Mouse (Mus musculus) midbrain, postnatal 0 days (tissue): ENCODE data around the gene Oca2. TPM values are rescaled to one million over a fixed set of nuclear protein-coding genes. Genes with fewer than 3 reads are reported as not detected.

Experiments used
- ATAC-seq: fragments of 200-750 bp; cut with Nextera tagmentation; 2 replicates; pipeline ENCODE4 v1.8.0; 2017; ENCODE audit warnings: moderate number of reproducible peaks, mild to moderate bottlenecking, moderate TSS enrichment, moderate library complexity; ENCODE audit not compliant: low FRiP score
- DNase-seq: peaks from one replicate; pipeline ENCODE4 v3.0.0-alpha.2; 2015; ENCODE audit warnings: low spot score
- H3K27ac ChIP-seq: fragments of 300-500 bp; sonication (generic); 2 replicates; pipeline ENCODE4 v1.5.1; 2014; ENCODE audit warnings: low read depth, mild to moderate bottlenecking, low read length, mixed read lengths
- H3K27me3 ChIP-seq: fragments of 300-500 bp; sonication (generic); 2 replicates; pipeline ENCODE4 v1.6.1; 2014; ENCODE audit warnings: low read length, control low read depth, mixed read lengths; ENCODE audit not compliant: insufficient read depth
- H3K36me3 ChIP-seq: fragments of 300-500 bp; sonication (generic); 2 replicates; pipeline ENCODE4 v1.6.1; 2014; ENCODE audit warnings: low read length, control low read depth, mixed read lengths; ENCODE audit not compliant: insufficient read depth
- H3K4me1 ChIP-seq: fragments of 300-500 bp; sonication (generic); 2 replicates; pipeline ENCODE4 v1.6.1; 2014; ENCODE audit warnings: mild to moderate bottlenecking, control low read depth, antibody characterized with exemption, low read length, mixed read lengths; ENCODE audit not compliant: insufficient read depth
- H3K4me2 ChIP-seq: fragments of 300-500 bp; sonication (generic); 2 replicates; pipeline ENCODE4 v1.6.1; 2014; ENCODE audit warnings: low read depth, mild to moderate bottlenecking, low read length, mixed read lengths; ENCODE audit not compliant: poor library complexity, severe bottlenecking
- H3K4me3 ChIP-seq: fragments of 300-500 bp; sonication (generic); 2 replicates; pipeline ENCODE4 v1.5.1; 2014; ENCODE audit warnings: low read depth, mild to moderate bottlenecking, low read length, moderate library complexity
- H3K9ac ChIP-seq: fragments of 300-500 bp; sonication (generic); replicated peaks from 2 replicates; pipeline ENCODE4 v1.6.1; 2014; ENCODE audit warnings: mild to moderate bottlenecking, low read length, moderate library complexity, mixed read lengths; ENCODE audit not compliant: poor library complexity, severe bottlenecking
- H3K9me3 ChIP-seq: fragments of 300-500 bp; sonication (generic); 2 replicates; pipeline ENCODE4 v1.6.1; 2016; ENCODE audit warnings: low read length, control low read depth
- CTCF ChIP-seq: IDR thresholded peaks from 2 replicates; pipeline ENCODE4 v1.5.1; 2016; ENCODE audit warnings: antibody characterized with exemption, mild to moderate bottlenecking
- WGBS: fragments of 180-500 bp; shearing (Covaris S2); extraction: QIAGEN DNeasy Blood & Tissue Kit; methylation state at CpG from one replicate; pipeline ENCODE4 v1.1.7; 2014; 5-methylcytosine and 5-hydroxymethylcytosine counted together
- polyA plus RNA-seq: library from polyadenylated mRNA; unstranded; fragments of >200 nt; fragmentation: Nextera tagmentation; extraction: Ambion mirVana; gene quantifications from 2 replicates; pipeline ENCODE4 v1.2.1, GENCODE M21; 2015
- total RNA-seq: library from RNA; depleted of rRNA; stranded (reverse); fragments of >200 nt; gene quantifications from 2 replicates; pipeline ENCODE4 v1.2.3, GENCODE M21; 2014; rRNA removed

Oca2 gene
- total RNA-seq (0.93 TPM in 1 of 2 replicates, not detected in the other), polyA plus RNA-seq (0.10 and 0.23 TPM in 2 replicates)

DNA sequence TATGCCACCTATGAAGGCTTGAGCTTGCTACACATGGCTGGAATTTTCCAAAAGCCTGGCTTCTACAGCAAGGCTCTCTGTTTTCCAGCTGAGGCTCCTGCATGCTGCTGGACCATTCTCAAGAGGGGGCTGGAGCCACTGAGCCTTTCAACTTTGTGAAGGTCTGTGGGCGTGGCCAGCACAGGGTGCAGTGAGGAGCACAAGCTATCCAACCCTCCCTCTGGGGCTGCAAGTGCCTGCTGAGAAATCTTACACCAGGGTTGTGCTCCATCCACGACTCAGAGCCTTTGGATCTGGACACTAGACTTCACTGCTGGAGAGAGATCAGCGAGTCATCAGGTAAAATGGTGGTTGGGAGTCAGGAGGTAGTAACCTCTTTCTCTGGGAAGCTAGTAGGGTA lies at the start of gene Oca2:
TSS of gene Oca2 (plus strand) at position 218 of the 400 bp plus-strand sequence.
- WGBS: 46% methylated on average over 3 of the region's 3 CpGs
- Histone ChIP-seq H3K36me3 (no peaks in the 10 kb centered on the region), H3K27ac (no peak within 1 kb of the TSS), H3K9ac (no peak within 1 kb of the TSS), H3K4me3 (no peak within 1 kb of the TSS), H3K4me2 (no peak within 1 kb of the TSS), H3K4me1 (no peaks in the 10 kb centered on the region), H3K27me3 (no peaks in the 10 kb centered on the region), H3K9me3 (no peaks in the 10 kb centered on the region)
- DNase-seq (no peak), ATAC-seq (no peak)
- no peak for TF ChIP-seq CTCF

DNA sequence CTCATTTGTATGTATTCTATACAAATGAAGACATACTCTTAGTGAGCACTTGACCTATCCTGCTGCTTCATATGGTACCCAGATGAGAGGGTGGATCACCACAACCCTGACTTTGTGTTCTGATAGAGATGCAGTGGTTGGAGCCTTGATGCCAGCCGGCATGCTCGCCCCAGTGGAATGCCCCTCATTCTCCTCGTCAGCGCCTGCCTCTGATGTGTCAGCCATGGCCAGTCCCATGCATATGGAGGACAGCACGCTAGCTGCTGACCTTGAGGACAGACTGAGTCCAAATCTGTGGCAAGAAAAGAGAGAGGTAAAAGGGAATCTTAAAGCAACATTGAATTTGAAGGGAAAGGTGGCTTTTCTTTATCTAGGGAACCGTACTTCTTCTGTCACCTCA lies 48.5 kb upstream of the Oca2 start:
- H3K36me3 ChIP-seq: peaks cover 44% of the 10 kb centered on the region
- H3K4me3 ChIP-seq: no peak overlapping the region
- WGBS: 96% methylated on average over 6 of the region's 6 CpGs
- no peaks in the 10 kb centered on the region for H3K4me1 ChIP-seq
- TF ChIP-seq CTCF: no peak
- ATAC-seq (no peak), DNase-seq (no peak)
- H3K27ac ChIP-seq: no peak overlapping the region
- no peak overlapping the region for H3K4me2 ChIP-seq
- H3K9me3 ChIP-seq: no peaks in the 10 kb centered on the region
- no peak overlapping the region for H3K9ac ChIP-seq
- no peaks in the 10 kb centered on the region for H3K27me3 ChIP-seq

DNA sequence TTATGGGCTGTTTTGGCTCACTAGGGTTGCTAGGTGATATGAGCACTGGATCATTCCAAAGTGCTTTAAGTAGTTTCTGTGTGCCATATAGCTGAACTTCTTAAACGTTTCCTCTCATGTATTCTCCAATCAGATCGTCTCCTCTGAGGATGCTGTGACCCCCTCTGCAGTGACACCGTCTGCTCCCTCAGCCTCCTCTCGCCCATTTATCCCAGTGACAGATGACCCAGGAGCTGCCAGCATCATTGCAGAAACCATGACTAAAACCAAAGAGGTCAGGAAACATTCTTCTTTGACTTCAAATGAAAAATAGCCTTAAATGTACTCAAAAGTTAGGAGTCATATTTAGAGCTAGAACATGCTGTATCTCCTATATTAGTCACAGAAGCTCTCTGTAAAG lies 47.9 kb upstream of the Oca2 start:
- no peak for ATAC-seq
- H3K4me3 ChIP-seq: no peak overlapping the region
- H3K27me3 ChIP-seq: no peaks in the 10 kb centered on the region
- H3K27ac ChIP-seq: no peak overlapping the region
- peaks cover 45% of the 10 kb centered on the region for H3K36me3 ChIP-seq
- no peak overlapping the region for H3K9ac ChIP-seq
- H3K9me3 ChIP-seq: no peaks in the 10 kb centered on the region
- no peak overlapping the region for H3K4me2 ChIP-seq
- no peak for TF ChIP-seq CTCF
- no peaks in the 10 kb centered on the region for H3K4me1 ChIP-seq
- 79% methylated on average over 4 of the region's 4 CpGs for WGBS
- DNase-seq: no peak

DNA sequence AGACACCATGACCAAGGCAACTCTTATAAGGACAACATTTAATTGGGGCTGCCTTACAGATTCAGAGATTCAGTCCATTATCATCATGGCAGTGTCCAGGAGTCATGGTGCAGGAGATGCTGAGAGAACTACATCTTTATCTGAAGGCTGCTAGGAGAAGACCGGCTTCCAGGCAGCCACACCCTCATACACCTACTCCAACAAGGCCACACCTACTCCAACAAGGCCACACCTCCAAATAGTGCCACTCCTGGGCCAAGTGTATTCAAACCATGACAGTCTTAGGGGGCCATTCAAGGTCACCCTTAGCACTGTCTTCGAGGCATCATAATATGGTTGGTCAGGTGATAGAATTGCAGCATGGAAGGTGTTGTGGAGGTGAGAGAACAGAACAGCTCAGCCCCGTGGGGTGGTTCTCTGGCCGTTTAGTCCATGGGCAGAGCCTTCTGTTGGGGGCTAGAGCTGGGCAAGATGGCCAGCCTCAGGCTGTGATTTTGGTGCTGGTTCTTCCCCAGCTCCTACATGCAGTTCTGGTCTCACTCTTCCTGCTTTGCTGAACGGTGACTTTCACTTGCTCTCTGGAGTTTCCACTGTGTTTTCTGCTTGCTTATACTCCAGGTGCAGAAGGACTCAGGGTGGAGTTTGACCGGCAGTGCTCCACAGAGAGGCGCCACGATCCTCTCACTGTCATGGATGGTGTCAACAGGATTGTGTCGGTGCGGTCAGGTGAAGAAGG lies 37.9 kb upstream of the Oca2 start:
- Histone ChIP-seq H3K27me3 (no peaks in the 10 kb centered on the region), H3K4me3 (no peak overlapping the region), H3K4me1 (no peaks in the 10 kb centered on the region), H3K27ac (no peak overlapping the region), H3K9me3 (no peaks in the 10 kb centered on the region), H3K4me2 (no peak overlapping the region), H3K9ac (no peak overlapping the region), H3K36me3 (peaks cover 65% of the 10 kb centered on the region)
- DNase-seq (no peak), ATAC-seq (no peak)
- 93% methylated on average over 10 of the region's 10 CpGs for WGBS
- no peak for TF ChIP-seq CTCF

DNA sequence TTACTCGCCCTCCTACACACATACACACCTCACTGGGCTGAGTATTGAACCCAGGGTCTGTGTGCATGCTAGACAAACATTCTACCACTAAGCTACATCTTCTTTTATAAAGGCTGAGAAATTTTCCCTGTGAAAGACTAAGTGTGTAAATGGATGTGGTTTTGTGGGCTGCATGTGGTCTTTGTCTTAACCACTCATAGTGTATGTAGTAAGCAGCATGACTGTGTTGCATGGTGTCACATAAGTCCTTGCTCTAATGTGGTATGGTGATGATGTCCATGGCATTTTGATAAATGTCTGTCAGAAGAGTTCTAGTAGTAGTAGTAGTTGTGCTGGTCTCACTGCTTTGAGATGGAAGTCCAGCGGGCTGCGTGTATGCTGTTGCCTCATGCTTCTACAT lies 36.7 kb upstream of the Oca2 start:
- H3K4me3 ChIP-seq: no peak overlapping the region
- DNase-seq: no peak
- no peaks in the 10 kb centered on the region for H3K27me3 ChIP-seq
- no peaks in the 10 kb centered on the region for H3K4me1 ChIP-seq
- no peak overlapping the region for H3K27ac ChIP-seq
- H3K9me3 ChIP-seq: no peaks in the 10 kb centered on the region
- H3K9ac ChIP-seq: no peak overlapping the region
- ATAC-seq: no peak
- 97% methylated on average over 3 of the region's 3 CpGs for WGBS
- TF ChIP-seq CTCF: no peak
- no peak overlapping the region for H3K4me2 ChIP-seq
- peaks cover 61% of the 10 kb centered on the region for H3K36me3 ChIP-seq

DNA sequence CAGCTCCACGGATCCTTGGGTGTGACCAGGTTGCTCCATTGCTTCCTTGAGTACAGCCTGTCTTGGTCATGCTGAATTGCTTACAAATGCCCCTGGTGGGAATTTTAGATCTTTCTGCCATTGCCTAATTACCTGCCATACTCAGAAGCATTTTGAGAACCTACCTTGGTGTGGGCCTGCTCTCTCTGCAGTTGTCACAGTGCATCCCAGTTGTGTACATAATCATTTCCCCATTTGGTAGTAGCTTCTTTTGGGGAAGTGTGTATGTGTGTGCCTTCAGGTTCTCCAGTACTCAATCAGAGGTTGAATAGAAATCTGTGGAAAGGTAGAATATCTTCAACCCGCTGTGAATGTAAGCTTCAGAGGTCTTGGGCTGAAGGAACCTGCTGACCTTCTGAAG lies 36.3 kb upstream of the Oca2 start:
- no peaks in the 10 kb centered on the region for H3K4me1 ChIP-seq
- no peaks in the 10 kb centered on the region for H3K27me3 ChIP-seq
- H3K36me3 ChIP-seq: peaks cover 59% of the 10 kb centered on the region
- TF ChIP-seq CTCF: no peak
- no peak overlapping the region for H3K27ac ChIP-seq
- H3K9ac ChIP-seq: no peak overlapping the region
- H3K9me3 ChIP-seq: no peaks in the 10 kb centered on the region
- H3K4me3 ChIP-seq: no peak overlapping the region
- DNase-seq (no peak), ATAC-seq (no peak)
- 98% methylated on average over 2 of the region's 2 CpGs for WGBS
- H3K4me2 ChIP-seq: no peak overlapping the region
